Mouse (Mus musculus) forebrain, embryonic 12.5 days (tissue): ENCODE measurements around the gene Mageb3. TPM values are rescaled to one million over a fixed set of nuclear protein-coding genes. Genes with fewer than 3 reads are reported as not detected.
A peak's percentile ranks its signal among the peaks of the same experiment; 100 is the strongest.
"Not testable (repeated sequence)": the region's sequence is repeated elsewhere in the genome, so short reads cannot be mapped to it uniquely, and the experiment has no call there.

Experiments used
- ATAC-seq: fragments of 200-750 bp; cut with Nextera tagmentation; 2 replicates; pipeline ENCODE4 v1.8.0; 2017; ENCODE audit warnings: moderate TSS enrichment; ENCODE audit not compliant: low FRiP score
- H3K27ac ChIP-seq: fragments of 300-500 bp; sonication (generic); 2 replicates; pipeline ENCODE4 v1.5.1; 2016; ENCODE audit warnings: mild to moderate bottlenecking
- H3K27me3 ChIP-seq: fragments of 300-500 bp; sonication (generic); 2 replicates; pipeline ENCODE4 v1.6.1; 2016; ENCODE audit warnings: mild to moderate bottlenecking
- H3K36me3 ChIP-seq: fragments of 300-500 bp; sonication (generic); replicated peaks from 2 replicates; pipeline ENCODE4 v1.6.1; 2016; ENCODE audit warnings: mild to moderate bottlenecking
- H3K4me1 ChIP-seq: fragments of 300-500 bp; sonication (generic); 2 replicates; pipeline ENCODE4 v1.6.1; 2016
- H3K4me2 ChIP-seq: fragments of 300-500 bp; sonication (generic); 2 replicates; pipeline ENCODE4 v1.6.1; 2016; ENCODE audit warnings: mild to moderate bottlenecking, moderate library complexity
- H3K4me3 ChIP-seq: fragments of 300-500 bp; sonication (generic); replicated peaks from 2 replicates; pipeline ENCODE4 v1.5.1; 2016; ENCODE audit warnings: mild to moderate bottlenecking
- H3K9ac ChIP-seq: fragments of 300-500 bp; sonication (generic); 2 replicates; pipeline ENCODE4 v1.6.1; 2016; ENCODE audit warnings: mild to moderate bottlenecking
- H3K9me3 ChIP-seq: fragments of 300-500 bp; sonication (generic); 2 replicates; pipeline ENCODE4 v1.6.1; 2016
- WGBS: fragments of 180-500 bp; shearing (Covaris S2); methylation state at CpG from one replicate; pipeline ENCODE4 v1.1.7; 2016; 5-methylcytosine and 5-hydroxymethylcytosine counted together
- polyA plus RNA-seq: library from polyadenylated mRNA; unstranded; fragments of >200 nt; fragmentation: Nextera tagmentation; extraction: Ambion mirVana; gene quantifications from 2 replicates; pipeline ENCODE4 v1.2.1, GENCODE M21; 2016

Gene Mageb3
- 0.54 and 0.56 TPM in 2 replicates for polyA plus RNA-seq

DNA sequence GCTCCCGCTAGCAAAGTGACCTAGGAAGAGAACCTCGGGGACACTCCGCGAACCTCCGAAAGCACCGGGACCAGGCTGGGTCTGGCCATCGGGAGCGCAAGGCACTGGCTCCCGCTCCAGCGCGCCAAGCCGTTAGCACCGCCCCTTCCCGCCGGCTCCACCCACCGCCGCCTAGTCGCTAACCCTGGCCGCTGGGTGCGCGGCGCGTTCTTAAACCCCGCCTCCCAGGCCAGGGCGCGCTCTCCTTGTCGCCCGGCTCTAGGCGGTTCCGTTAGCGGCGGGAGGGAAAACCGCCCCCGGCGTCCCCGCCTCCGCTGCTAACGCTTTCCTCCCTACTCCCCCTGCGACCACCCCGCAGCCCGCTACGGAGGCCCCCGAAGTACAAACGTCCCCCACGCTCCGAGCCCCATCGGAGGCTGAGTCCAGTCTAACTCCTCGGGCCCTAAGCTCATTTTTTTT is at the start of gene Mageb3, which contains the start of gene Ctdspl2:
Gene Mageb3, minus strand, starts transcription at position 328 of the 459 bp plus-strand sequence.
Gene Ctdspl2, plus strand, starts transcription at position 237 of the 459 bp plus-strand sequence.
- H3K9me3 ChIP-seq, result no peaks in the 10 kb centered on the region
- ATAC-seq, result peak; percentile 98
- peaks cover under 1% of the 10 kb centered on the region for H3K36me3 ChIP-seq
- H3K27me3 ChIP-seq, result no peaks in the 10 kb centered on the region
- H3K4me2 ChIP-seq, result peak within 1 kb of the TSS; percentile 78
- peak within 1 kb of the TSS; percentile 94 for H3K27ac ChIP-seq
- H3K4me1 ChIP-seq, result peaks cover 26% of the 10 kb centered on the region
- H3K9ac ChIP-seq, result peak within 1 kb of the TSS; percentile 92
- H3K4me3 ChIP-seq, result peak within 1 kb of the TSS; percentile 91
- under 1% methylated on average over 43 of the region's 48 CpGs for WGBS

DNA sequence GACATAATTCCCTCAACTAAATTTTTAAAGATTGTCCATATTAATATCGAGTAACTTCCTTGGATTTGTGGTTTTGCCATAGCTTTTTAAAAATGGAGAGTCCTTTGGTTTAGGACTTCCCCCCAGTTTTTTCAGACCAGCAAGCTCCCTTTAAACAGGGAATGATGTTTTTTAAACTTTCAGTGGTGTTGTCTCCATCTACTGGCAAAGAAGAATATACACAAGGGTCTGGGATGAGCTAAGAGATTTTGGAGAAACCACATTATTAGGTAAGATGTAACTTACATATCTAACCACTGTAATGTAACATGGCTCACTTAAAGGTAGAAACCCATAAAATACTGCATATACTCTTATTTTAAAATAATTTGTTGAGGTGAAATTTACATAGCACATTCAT is 39.8 kb upstream of the Mageb3 start:
- WGBS, result 88% methylated on average over 1 of the region's 1 CpGs
- Histone ChIP-seq H3K9me3 (no peaks in the 10 kb centered on the region), H3K4me1 (no peaks in the 10 kb centered on the region), H3K4me2 (no peak overlapping the region), H3K4me3 (no peak overlapping the region), H3K27me3 (no peaks in the 10 kb centered on the region), H3K36me3 (peaks cover 31% of the 10 kb centered on the region), H3K27ac (no peak overlapping the region), H3K9ac (no peak overlapping the region)
- no peak for ATAC-seq

DNA sequence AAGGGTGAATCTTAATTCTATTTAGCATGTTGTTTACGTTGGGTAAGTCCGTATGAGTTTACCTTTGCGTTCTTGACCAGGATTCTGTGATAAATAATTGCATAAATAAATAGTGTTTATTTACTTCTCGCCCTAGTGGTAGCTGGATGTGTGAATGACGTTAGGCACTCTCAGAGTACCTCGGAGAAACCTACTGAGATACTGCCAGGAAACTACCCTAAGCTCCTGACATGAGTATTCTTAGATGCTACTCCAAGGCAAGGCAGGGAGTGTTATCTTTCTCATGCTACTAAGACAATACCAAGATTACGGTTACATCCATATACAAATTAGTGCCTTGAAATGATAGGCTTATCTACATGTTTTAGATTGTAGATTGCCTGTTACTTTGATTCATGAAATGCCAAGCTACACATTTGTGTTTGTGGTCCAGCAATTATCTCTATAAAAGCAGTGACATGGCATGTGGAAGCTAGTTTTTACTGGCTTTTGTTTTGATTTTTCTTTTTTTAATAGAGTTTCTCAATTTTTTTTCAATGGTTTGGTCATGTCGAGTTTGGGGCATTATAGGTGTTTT is 1.4 kb upstream of the Mageb3 start:
- peaks cover 26% of the 10 kb centered on the region for H3K4me1 ChIP-seq
- no peak overlapping the region for H3K27ac ChIP-seq
- no peaks in the 10 kb centered on the region for H3K27me3 ChIP-seq
- H3K4me3 ChIP-seq, result peak overlapping the region; percentile 91
- peak overlapping the region; percentile 78 for H3K4me2 ChIP-seq
- H3K9ac ChIP-seq, result peak overlapping the region; percentile 92
- H3K36me3 ChIP-seq, result peaks cover 3% of the 10 kb centered on the region
- no peaks in the 10 kb centered on the region for H3K9me3 ChIP-seq
- ATAC-seq, result no peak
- 16% methylated on average over 8 of the region's 8 CpGs for WGBS

DNA sequence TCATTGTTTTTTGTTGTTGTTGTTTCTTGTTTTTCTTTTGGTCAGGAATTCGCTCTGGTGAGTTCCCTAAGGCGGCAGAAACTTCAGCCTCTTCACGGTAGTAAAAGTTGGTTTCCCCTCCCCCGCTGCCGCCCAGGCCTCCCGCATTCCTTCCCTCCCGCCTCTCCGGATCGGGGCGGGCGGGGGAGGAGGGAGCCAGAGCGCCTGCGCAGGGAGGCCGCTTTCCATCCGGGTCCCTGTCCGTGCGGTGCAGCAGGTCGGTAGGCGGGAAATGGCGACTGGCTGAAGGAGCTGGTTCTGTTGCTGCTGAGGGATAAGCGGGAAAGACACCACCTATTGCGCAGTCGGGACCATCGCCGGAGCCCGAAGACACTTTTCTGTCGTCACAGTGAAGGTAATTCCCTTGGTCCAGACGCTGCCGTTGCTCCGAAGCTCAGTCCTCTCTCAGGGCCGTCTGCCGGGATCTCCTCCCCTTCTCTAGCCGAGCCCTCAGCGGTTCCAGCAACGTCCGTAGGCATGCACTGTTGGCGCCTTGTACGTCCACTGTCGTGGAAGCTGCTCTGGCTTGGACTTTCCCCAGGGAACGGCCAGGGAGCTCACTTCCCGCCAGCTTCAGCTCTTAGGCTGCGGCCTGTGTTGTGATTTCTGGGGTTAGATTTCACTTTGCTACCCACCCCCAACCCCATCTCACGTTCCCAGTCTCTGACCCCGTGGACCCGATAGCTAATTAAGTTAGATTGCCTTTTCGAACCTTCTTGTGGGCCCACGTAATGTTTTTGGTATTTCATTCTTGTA is 529 bp upstream of the Mageb3 start:
- Histone ChIP-seq H3K9ac (peak overlapping the region; percentile 92), H3K9me3 (no peaks in the 10 kb centered on the region), H3K27me3 (no peaks in the 10 kb centered on the region), H3K36me3 (peaks cover 3% of the 10 kb centered on the region), H3K4me2 (peak overlapping the region; percentile 78), H3K4me3 (peak overlapping the region; percentile 91), H3K4me1 (peaks cover 26% of the 10 kb centered on the region), H3K27ac (peak overlapping the region; percentile 94)
- WGBS, result under 1% methylated on average over 45 of the region's 47 CpGs
- peak; percentile 94 for ATAC-seq

DNA sequence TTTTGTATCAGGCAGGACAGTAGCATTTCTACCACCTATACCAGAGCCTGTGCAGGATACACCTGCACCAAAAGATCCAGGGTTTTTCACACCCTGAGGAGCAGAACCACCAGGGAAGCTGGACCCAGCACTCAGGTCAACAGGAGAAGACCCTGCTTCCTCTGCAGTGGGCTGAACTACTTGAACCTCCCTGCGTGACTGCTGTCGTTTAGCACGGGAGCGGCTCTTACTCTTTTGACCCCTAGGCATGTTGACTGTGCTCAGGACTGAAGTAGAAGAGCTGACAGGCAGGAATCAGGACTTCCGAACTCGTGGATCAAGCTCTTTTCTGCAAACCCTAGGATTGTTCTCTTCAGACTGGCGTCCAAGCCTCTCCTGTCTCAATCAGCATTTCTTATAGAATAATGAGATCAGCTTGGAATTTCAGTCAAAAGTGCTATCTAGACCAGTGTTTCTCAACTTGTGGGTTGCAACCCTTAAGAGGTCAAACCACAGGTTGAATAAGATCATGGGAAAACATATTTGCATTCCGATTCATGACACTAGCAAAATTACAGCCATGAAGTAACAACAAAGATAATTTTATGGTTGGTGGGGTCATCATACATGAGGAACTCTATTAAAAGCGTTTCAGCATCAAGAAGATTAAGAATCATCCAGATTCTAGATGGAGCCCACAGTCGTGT is 778 bp downstream of the Mageb3 start:
- H3K4me1 ChIP-seq, result peaks cover 26% of the 10 kb centered on the region
- H3K9ac ChIP-seq, result peak overlapping the region; percentile 92
- H3K27me3 ChIP-seq, result no peaks in the 10 kb centered on the region
- H3K4me3 ChIP-seq, result peak overlapping the region; percentile 91
- H3K27ac ChIP-seq, result peak overlapping the region; percentile 94
- ATAC-seq, result no peak
- H3K9me3 ChIP-seq, result no peaks in the 10 kb centered on the region
- no peaks in the 10 kb centered on the region; the same call in 1 of the 2 replicates for H3K36me3 ChIP-seq
- whole genome bisulfite sequencing, result 27% methylated on average over 10 of the region's 10 CpGs
- H3K4me2 ChIP-seq, result peak overlapping the region; percentile 78

DNA sequence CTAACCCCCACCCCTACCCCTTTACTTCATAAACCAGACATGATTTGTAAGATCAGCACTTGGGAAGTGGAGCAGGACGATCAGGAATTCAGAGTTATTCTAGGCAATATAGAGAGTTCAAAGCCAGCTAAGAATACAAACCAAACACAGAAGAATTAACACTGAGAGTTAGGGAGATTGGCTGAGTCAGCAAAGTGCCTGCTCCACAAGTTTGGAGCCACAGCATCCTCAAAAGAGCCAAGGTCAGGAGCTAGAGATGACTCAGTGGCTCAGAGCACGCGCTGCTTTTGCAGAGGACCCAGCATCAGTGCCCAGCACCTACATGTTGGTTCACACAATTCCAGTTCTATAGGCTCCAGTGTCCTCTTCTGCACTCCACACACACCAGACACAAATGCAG is 12.5 kb downstream of the Mageb3 start:
- Histone ChIP-seq H3K9me3 (no peaks in the 10 kb centered on the region), H3K4me1 (no peaks in the 10 kb centered on the region), H3K27ac (no peak overlapping the region), H3K4me2 (no peak overlapping the region), H3K4me3 (no peak overlapping the region), H3K36me3 (no peaks in the 10 kb centered on the region), H3K9ac (no peak overlapping the region), H3K27me3 (no peaks in the 10 kb centered on the region)
- WGBS, result 86% methylated on average over 3 of the region's 3 CpGs
- ATAC-seq, result no peak

DNA sequence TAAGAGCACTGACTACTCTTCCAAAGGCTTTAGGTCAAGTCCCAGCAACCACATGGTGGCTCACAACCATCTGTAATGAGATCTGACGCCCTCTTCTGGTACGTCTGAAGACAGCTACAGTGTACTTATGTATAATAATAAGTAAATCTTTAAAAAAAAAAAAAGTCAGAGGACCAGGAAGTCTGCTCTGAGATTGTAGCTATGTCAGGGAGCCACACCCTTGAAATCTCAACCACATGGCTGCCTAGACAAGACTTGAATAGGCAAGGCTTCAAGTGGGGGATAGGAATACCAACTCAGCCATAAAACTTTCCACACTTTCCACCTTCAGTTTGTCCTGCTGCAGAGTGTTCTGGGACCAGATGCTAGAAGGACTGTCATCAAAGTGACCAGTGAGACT is 18.3 kb downstream of the Mageb3 start:
- not testable (repeated sequence) for H3K4me3 ChIP-seq, H3K4me1 ChIP-seq, H3K4me2 ChIP-seq, H3K27ac ChIP-seq, H3K9ac ChIP-seq, ATAC-seq, H3K9me3 ChIP-seq, H3K27me3 ChIP-seq, H3K36me3 ChIP-seq
- whole genome bisulfite sequencing, result 81% methylated on average over 2 of the region's 2 CpGs

DNA sequence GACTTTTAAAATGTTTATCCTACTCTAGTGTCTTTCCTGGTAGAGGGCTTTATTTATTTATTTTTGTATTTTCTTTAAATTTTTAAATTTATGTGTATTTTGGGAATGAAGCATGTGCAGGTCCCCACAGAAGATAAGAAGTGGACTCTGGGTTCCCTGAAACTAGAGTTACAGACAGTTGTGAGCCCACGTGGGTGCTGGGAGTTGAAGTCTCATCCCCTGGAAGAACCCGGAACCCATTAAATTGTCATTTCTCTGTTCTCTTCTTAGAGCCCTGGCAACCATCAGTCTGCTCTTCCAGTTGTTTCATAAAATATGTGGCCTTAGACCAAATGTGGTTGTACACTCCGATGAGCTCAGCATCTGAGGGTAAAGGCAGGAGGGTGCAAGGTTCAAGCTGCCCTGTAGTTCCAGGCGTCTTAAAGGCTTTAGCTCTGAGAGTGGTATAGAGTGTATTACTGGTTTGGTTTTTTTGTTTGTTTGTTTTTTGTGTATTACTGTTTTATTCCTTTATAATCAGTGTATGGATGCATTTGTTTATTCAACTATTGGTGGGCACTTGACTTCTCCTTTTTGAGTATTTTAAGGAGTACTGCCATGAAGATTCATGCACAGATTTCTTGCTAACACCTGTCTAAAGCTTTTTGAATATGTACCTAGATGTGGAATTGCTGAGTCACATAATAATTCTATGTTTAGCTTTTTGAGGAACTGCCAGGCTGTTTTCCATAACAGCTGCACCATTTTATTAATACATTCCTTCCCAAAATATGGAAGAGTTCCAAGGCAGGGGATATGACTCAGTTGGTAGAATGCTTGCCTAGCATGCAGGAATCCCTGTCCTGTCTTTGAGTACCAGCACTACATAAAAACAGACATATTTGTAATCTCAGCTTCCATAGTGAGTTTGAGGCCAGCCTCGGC is 39.6 kb downstream of the Mageb3 start:
- Histone ChIP-seq H3K4me1 (no peaks in the 10 kb centered on the region), H3K4me3 (no peak overlapping the region), H3K36me3 (peaks cover 14% of the 10 kb centered on the region), H3K4me2 (no peak overlapping the region), H3K9ac (no peak overlapping the region), H3K9me3 (no peaks in the 10 kb centered on the region), H3K27ac (no peak overlapping the region), H3K27me3 (no peaks in the 10 kb centered on the region)
- no peak for ATAC-seq
- 92% methylated on average over 5 of the region's 5 CpGs for WGBS

DNA sequence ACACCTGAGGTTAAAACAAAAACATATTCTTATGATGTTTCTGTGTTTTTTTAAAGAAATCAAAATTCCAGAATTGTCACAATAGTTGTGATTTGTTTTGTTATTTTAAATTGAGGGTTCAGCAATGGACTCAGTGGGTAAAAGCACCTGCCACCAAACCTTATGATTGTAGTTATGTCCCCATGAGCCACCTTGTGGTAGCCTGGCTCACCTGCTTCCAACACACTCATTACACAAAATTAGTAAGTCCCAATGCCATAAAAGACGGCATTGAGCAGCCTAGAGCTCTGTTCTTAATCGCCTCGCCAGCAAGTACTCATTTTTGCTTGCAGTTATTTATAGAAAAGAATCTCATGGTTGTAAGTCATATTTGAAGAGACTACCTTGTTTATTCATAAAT is 45.9 kb downstream of the Mageb3 start:
- Histone ChIP-seq H3K9me3 (no peaks in the 10 kb centered on the region), H3K4me2 (no peak overlapping the region), H3K27me3 (no peaks in the 10 kb centered on the region), H3K4me3 (no peak overlapping the region), H3K36me3 (peaks cover 24% of the 10 kb centered on the region), H3K9ac (no peak overlapping the region), H3K27ac (no peak overlapping the region), H3K4me1 (no peaks in the 10 kb centered on the region)
- no peak for ATAC-seq
- WGBS, result 83% methylated on average over 3 of the region's 3 CpGs
